Mouse (Mus musculus) gastrocnemius, adult 8-10 months (tissue): ENCODE measurements at regions not wholly inside any gene's neighbourhood (a gene's known extent, or its start where the extent isn't known, plus 50 kb on each side); places are given as distances from the start of the nearest gene placed in this dataset.

Experiments
- DNase-seq, 2 experiments: peaks; one replicate each; pipeline ENCODE4 v3.0.0; 2022; ENCODE audit warnings: low spot score in 2 of 2

- DNase-seq: no peak
These were observed 82.2 kb upstream of the Errfi1 start for GRCm38 (mm10) chr4:150771469-150771868.

- DNase-seq: no peak
These were observed 84.7 kb upstream of the Errfi1 start for GRCm38 (mm10) chr4:150769043-150769442.

GRCm38 (mm10) chr4:150758467-150759237 lies 95.1 kb upstream of the Errfi1 start:
- no peak for DNase-seq

- no peak for DNase-seq
These were observed 95.8 kb upstream of the Errfi1 start for GRCm38 (mm10) chr4:150757815-150758426.

- DNase-seq: no peak
These were observed 96.4 kb upstream of the Errfi1 start for GRCm38 (mm10) chr4:150757291-150757741.

GRCm38 (mm10) chr4:150755446-150755845 lies 98.3 kb upstream of the Errfi1 start:
- peak in 1 of 2 experiments; percentile 21 for DNase-seq

GRCm38 (mm10) chr4:150752151-150752550 lies 100.2 kb upstream of the Slc45a1 start:
- no peak for DNase-seq

- no peak for DNase-seq
These were observed 98.7 kb upstream of the Slc45a1 start for GRCm38 (mm10) chr4:150750445-150751213.

- no peak for DNase-seq
These were observed 97.1 kb upstream of the Slc45a1 start for GRCm38 (mm10) chr4:150749066-150749465.

GRCm38 (mm10) chr4:150748099-150749000 lies 96.4 kb upstream of the Slc45a1 start:
- no peak for DNase-seq

- no peak for DNase-seq
These were observed 94.5 kb upstream of the Slc45a1 start for GRCm38 (mm10) chr4:150746430-150746923.

- DNase-seq: no peak
These were observed 93.8 kb upstream of the Slc45a1 start for GRCm38 (mm10) chr4:150745529-150746429.

GRCm38 (mm10) chr4:150743508-150743907 lies 91.5 kb upstream of the Slc45a1 start:
- no peak for DNase-seq

GRCm38 (mm10) chr4:150743103-150743502 lies 91.1 kb upstream of the Slc45a1 start:
- no peak for DNase-seq

GRCm38 (mm10) chr4:150741810-150742209 lies 89.8 kb upstream of the Slc45a1 start:
- no peak for DNase-seq

GRCm38 (mm10) chr4:150740167-150740566 lies 88.2 kb upstream of the Slc45a1 start:
- no peak for DNase-seq

GRCm38 (mm10) chr4:150738736-150739135 lies 86.8 kb upstream of the Slc45a1 start:
- no peak for DNase-seq

- no peak for DNase-seq
These were observed 78.3 kb upstream of the Slc45a1 start for GRCm38 (mm10) chr4:150730061-150730812.

- DNase-seq: no peak
These were observed 74.6 kb upstream of the Slc45a1 start for GRCm38 (mm10) chr4:150726539-150726938.
